Comparison of ENCODE assay signal across 1 mouse cellular context in genomic region chr7:27384731-27385130, GRCm38 (mm10).
TF ChIP-seq lines count a peak whose summit lies in the region.

No protein-coding gene starts in this region.

TF ChIP-seq in MEL, 35 proteins besides CTCF, POLR2A, EP300 and RAD21 (continued from another document):
- TF ChIP-seq GATA1 (IDR thresholded peaks at IDR 0.05; ENCODE audit: low read depth, low read length) = no peak
- no peak for TF ChIP-seq MXI1 (IDR thresholded peaks at IDR 0.05; ENCODE audit: low read depth, low read length)
- no peak for TF ChIP-seq POLR2AphosphoS2 (IDR thresholded peaks at IDR 0.05; ENCODE audit: low read length)
- no peak for TF ChIP-seq MYC (IDR thresholded peaks at IDR 0.05; ENCODE audit: low read depth, low read length)
- TF ChIP-seq SMC3 (IDR thresholded peaks at IDR 0.05; ENCODE audit: low read depth, low read length) = peak; percentile 74
- peak; percentile 27; the same call in 1 of the 2 replicates for TF ChIP-seq ETS1 (IDR thresholded peaks at IDR 0.05; ENCODE audit: low read depth, low read length)
- TF ChIP-seq POLR2AphosphoS5 (IDR thresholded peaks at IDR 0.05; ENCODE audit: borderline replicate concordance, low read depth, low read length) = no peak
- no peak for TF ChIP-seq MYB (IDR thresholded peaks at IDR 0.05; ENCODE audit: low read depth, low read length)
- TF ChIP-seq ELF1 (IDR thresholded peaks at IDR 0.05; ENCODE audit: low read depth, low read length) = no peak
- TF ChIP-seq JUND (IDR thresholded peaks at IDR 0.05; ENCODE audit: low read depth, low read length) = no peak
- TF ChIP-seq TCF12 (IDR thresholded peaks at IDR 0.05; ENCODE audit: low read depth, low read length) = no peak
- peak; percentile 49; the same call in 1 of the 2 replicates for TF ChIP-seq ZNF384 (IDR thresholded peaks at IDR 0.05; ENCODE audit: low read depth, low read length)
TF ChIP-seq in MEL: peak in this region for 5.
